Mouse (Mus musculus): ENCODE results near the gene Rhbdl1.

- TF ChIP-seq CTCF (IDR thresholded peaks at IDR 0.05; ENCODE audit: low read depth, low read length) (no peak), POLR2A (IDR thresholded peaks at IDR 0.05; ENCODE audit: insufficient read depth, low read length) (no peak)
These were observed 11.0 kb downstream of the Rhbdl1 start for GRCm38 (mm10) chr17:25825984-25826570.

Measured in ES-Bruce4 (cell line).